ENCODE assay signal across 35 mouse cellular contexts in genomic region chr5:113086990-113087389, GRCm38 (mm10). TPM values are rescaled to one million over a fixed set of nuclear protein-coding genes. Genes with fewer than 3 reads are reported as not detected.
DNase-seq lines count a peak whose midpoint lies in the region; ATAC-seq and TF ChIP-seq lines count a peak whose summit lies in the region.
"Had no signal": no experiment of that assay in that cellular context is flagged by ENCODE, and none has a peak within 500 bp of the region (broad histone marks: within the 10 kb centered on the region; RNA-seq: fewer than 3 reads in every experiment).

No protein-coding gene starts in this region.

- H3K27ac ChIP-seq in forebrain, embryonic 12.5 days: 0 out of 2 replicates have a peak overlapping the region, but pooled peaks have one; percentile 1
- no peak overlapping the region for H3K27ac ChIP-seq in forebrain, embryonic 10.5 days
- peak overlapping the region; percentile 33; the same call in 1 of the 2 replicates for H3K27ac ChIP-seq in layer of hippocampus, adult 2 months
- peak overlapping the region; percentile 50; the same call in 1 of the 2 replicates for H3K27ac ChIP-seq in forebrain, embryonic 15.5 days (replicated peaks)
- H3K27ac ChIP-seq in hindbrain, postnatal 0 days: peak overlapping the region; percentile 38; the same call in 1 of the 2 replicates
- no peak overlapping the region for H3K27ac ChIP-seq in kidney, embryonic 15.5 days
- H3K27ac ChIP-seq: embryonic facial prominence, embryonic 12.5 days; gastrocnemius, adult 2 months; heart, embryonic 10.5 days; intestine, embryonic 15.5 days; liver, embryonic 13.5 days had no signal

- H3K9ac ChIP-seq in forebrain, embryonic 12.5 days: no peak overlapping the region
- no peak overlapping the region for H3K9ac ChIP-seq in forebrain, embryonic 15.5 days (replicated peaks)
- no peak overlapping the region for H3K9ac ChIP-seq in hindbrain, postnatal 0 days (replicated peaks; ENCODE audit: low read length)
- no peak overlapping the region for H3K9ac ChIP-seq in kidney, embryonic 15.5 days
- H3K9ac ChIP-seq: embryonic facial prominence, embryonic 12.5 days; intestine, embryonic 15.5 days; liver, embryonic 13.5 days had no signal

- DNase-seq in forebrain, embryonic 10.5 days (ENCODE audit: extremely low spot score, low spot score): no peak
- DNase-seq in layer of hippocampus, adult 2 months (ENCODE audit: low spot score in 2 of 2): no peak
- DNase-seq in layer of hippocampus, adult 9-10 months (ENCODE audit: low spot score): no peak
- DNase-seq in hindbrain, postnatal 0 days (ENCODE audit: low spot score): no peak
- no peak for DNase-seq in kidney, adult 18-20 months
- DNase-seq: adrenal gland, adult 2 months; B cell, adult 2 months; gastrocnemius, adult 2 months; heart, postnatal 4 days; kidney, adult 9 months; liver, embryonic 13.5 days; lung, adult 2 months; retina, postnatal 1 day; right cerebral cortex, postnatal 25 days; spleen, adult 18-20 months had no signal

- no peak for TF ChIP-seq CTCF in layer of hippocampus, adult 2 months (conservative IDR thresholded peaks at IDR 0.05)
- TF ChIP-seq CTCF in hindbrain, postnatal 0 days (IDR thresholded peaks at IDR 0.05; ENCODE audit: low read depth): no peak

- H3K4me3 ChIP-seq in forebrain, embryonic 12.5 days (replicated peaks): no peak overlapping the region
- H3K4me3 ChIP-seq in forebrain, embryonic 10.5 days: no peak overlapping the region
- H3K4me3 ChIP-seq in layer of hippocampus, adult 2 months: no peak overlapping the region
- H3K4me3 ChIP-seq in forebrain, embryonic 15.5 days: no peak overlapping the region
- H3K4me3 ChIP-seq in hindbrain, postnatal 0 days (ENCODE audit: low read length): no peak overlapping the region
- H3K4me3 ChIP-seq in kidney, embryonic 15.5 days (replicated peaks): no peak overlapping the region
- H3K4me3 ChIP-seq: embryonic facial prominence, embryonic 12.5 days; gastrocnemius, adult 2 months; heart, embryonic 10.5 days; intestine, embryonic 15.5 days; liver, embryonic 13.5 days had no signal

- WGBS in forebrain, embryonic 12.5 days: 73% methylated on average over 4 of the region's 4 CpGs
- WGBS in forebrain, embryonic 10.5 days: 67% methylated on average over 4 of the region's 4 CpGs
- 57% methylated on average over 4 of the region's 4 CpGs for WGBS in forebrain, embryonic 15.5 days
- 55% methylated on average over 4 of the region's 4 CpGs for WGBS in hindbrain, postnatal 0 days
- WGBS in kidney, embryonic 15.5 days: 52% methylated on average over 4 of the region's 4 CpGs

- H3K27me3 ChIP-seq in forebrain, embryonic 12.5 days: no peaks in the 10 kb centered on the region
- no peaks in the 10 kb centered on the region for H3K27me3 ChIP-seq in forebrain, embryonic 10.5 days (ENCODE audit: poor library complexity, severe bottlenecking)
- no peaks in the 10 kb centered on the region for H3K27me3 ChIP-seq in forebrain, embryonic 15.5 days
- H3K27me3 ChIP-seq in hindbrain, postnatal 0 days (ENCODE audit: insufficient read depth, low read length): no peaks in the 10 kb centered on the region
- H3K27me3 ChIP-seq in kidney, embryonic 15.5 days: no peaks in the 10 kb centered on the region
- H3K27me3 ChIP-seq: embryonic facial prominence, embryonic 12.5 days; intestine, embryonic 15.5 days; liver, embryonic 13.5 days; Patski had no signal

- H3K4me2 ChIP-seq in forebrain, embryonic 12.5 days: no peak overlapping the region
- no peak overlapping the region for H3K4me2 ChIP-seq in forebrain, embryonic 15.5 days (replicated peaks)
- H3K4me2 ChIP-seq in hindbrain, postnatal 0 days (ENCODE audit: low read depth, low read length): no peak overlapping the region
- no peak overlapping the region for H3K4me2 ChIP-seq in kidney, embryonic 15.5 days
- H3K4me2 ChIP-seq: embryonic facial prominence, embryonic 12.5 days; intestine, embryonic 15.5 days; liver, embryonic 13.5 days had no signal

- peaks cover 6% of the 10 kb centered on the region for H3K36me3 ChIP-seq in forebrain, embryonic 12.5 days (replicated peaks)
- H3K36me3 ChIP-seq in forebrain, embryonic 10.5 days (replicated peaks): peaks cover 24% of the 10 kb centered on the region
- no peaks in the 10 kb centered on the region; the same call in 1 of the 2 replicates for H3K36me3 ChIP-seq in forebrain, embryonic 15.5 days
- 0 out of 2 replicates have a peak, but pooled peaks cover 7% of the 10 kb centered on the region for H3K36me3 ChIP-seq in hindbrain, postnatal 0 days (ENCODE audit: insufficient read depth, low read length)
- H3K36me3 ChIP-seq in kidney, embryonic 15.5 days: peaks cover 28% of the 10 kb centered on the region
- H3K36me3 ChIP-seq: embryonic facial prominence, embryonic 12.5 days; G1E; intestine, embryonic 15.5 days; liver, embryonic 13.5 days had no signal

- no peaks in the 10 kb centered on the region for H3K9me3 ChIP-seq in forebrain, embryonic 12.5 days
- H3K9me3 ChIP-seq in forebrain, embryonic 10.5 days: no peaks in the 10 kb centered on the region
- H3K9me3 ChIP-seq in forebrain, embryonic 15.5 days: no peaks in the 10 kb centered on the region
- no peaks in the 10 kb centered on the region for H3K9me3 ChIP-seq in hindbrain, postnatal 0 days (ENCODE audit: low read length)
- no peaks in the 10 kb centered on the region for H3K9me3 ChIP-seq in kidney, embryonic 15.5 days (replicated peaks)
- H3K9me3 ChIP-seq: embryonic facial prominence, embryonic 12.5 days; heart, embryonic 10.5 days; intestine, embryonic 15.5 days; liver, embryonic 13.5 days had no signal

- ATAC-seq in forebrain, embryonic 12.5 days (ENCODE audit: low FRiP score): no peak
- ATAC-seq in forebrain, embryonic 15.5 days (replicated peaks): no peak
- no peak for ATAC-seq in hindbrain, postnatal 0 days
- no peak for ATAC-seq in kidney, embryonic 15.5 days (replicated peaks; ENCODE audit: low FRiP score)
- ATAC-seq: intestine, embryonic 15.5 days; Patski had no signal

- H3K4me1 ChIP-seq in forebrain, embryonic 12.5 days: no peaks in the 10 kb centered on the region
- H3K4me1 ChIP-seq in forebrain, embryonic 10.5 days: no peaks in the 10 kb centered on the region; the same call in 1 of the 2 replicates
- H3K4me1 ChIP-seq in forebrain, embryonic 15.5 days: peaks cover 14% of the 10 kb centered on the region
- 0 out of 2 replicates have a peak, but pooled peaks cover 3% of the 10 kb centered on the region for H3K4me1 ChIP-seq in hindbrain, postnatal 0 days (ENCODE audit: insufficient read depth, low read length)
- peaks cover 43% of the 10 kb centered on the region for H3K4me1 ChIP-seq in kidney, embryonic 15.5 days
- H3K4me1 ChIP-seq: embryonic facial prominence, embryonic 12.5 days; liver, embryonic 13.5 days had no signal

RNA-seq across cellular contexts. Expression of gene Crybb3, which starts 5.6 kb away (rescaled TPM):
- polyA plus RNA-seq in forebrain, embryonic 12.5 days (2016; fragmentation: Nextera tagmentation; extraction: Ambion mirVana): 0.95 and 1.1 TPM in 2 replicates
- polyA plus RNA-seq in forebrain, embryonic 10.5 days (2016; fragmentation: Nextera tagmentation; extraction: Ambion mirVana): 1.0 TPM in 2 replicates
- 1 to 10 TPM; 3.8 to 4.2 TPM for total RNA-seq in layer of hippocampus, adult 2 months (2021)
- polyA plus RNA-seq in forebrain, embryonic 15.5 days (2015; fragmentation: Nextera tagmentation; extraction: Ambion mirVana): 0.73 and 0.80 TPM in 2 replicates
- total RNA-seq in hindbrain, postnatal 0 days (2014; rRNA removed): 1.6 and 5.3 TPM in 2 replicates
- 2.3 and 2.6 TPM in 2 replicates for polyA plus RNA-seq in hindbrain, postnatal 0 days (2015; fragmentation: Nextera tagmentation; extraction: Ambion mirVana)
- 1.1 and 1.2 TPM in 2 replicates for polyA plus RNA-seq in kidney, embryonic 15.5 days (2015; fragmentation: Nextera tagmentation; extraction: Ambion mirVana)
- total RNA-seq: CH12.LX; G1E; granulocyte monocyte progenitor cell, adult 5-6 weeks; megakaryocyte, adult 5-6 weeks; monocyte, adult 5-6 weeks had no signal
- polyA plus RNA-seq: G1E; liver, embryonic 13.5 days; neural tube, embryonic 11.5 days had no signal

RNA-seq across cellular contexts. Expression of gene Crybb2, which starts 17.1 kb away (rescaled TPM):
- not detected in 2 replicates for polyA plus RNA-seq in forebrain, embryonic 12.5 days (2016; fragmentation: Nextera tagmentation; extraction: Ambion mirVana)
- not detected in 2 replicates for polyA plus RNA-seq in forebrain, embryonic 10.5 days (2016; fragmentation: Nextera tagmentation; extraction: Ambion mirVana)
- total RNA-seq in layer of hippocampus, adult 2 months (2021): not detected
- not detected in 2 replicates for polyA plus RNA-seq in forebrain, embryonic 15.5 days (2015; fragmentation: Nextera tagmentation; extraction: Ambion mirVana)
- total RNA-seq in hindbrain, postnatal 0 days (2014; rRNA removed): not detected in 2 replicates
- polyA plus RNA-seq in hindbrain, postnatal 0 days (2015; fragmentation: Nextera tagmentation; extraction: Ambion mirVana): not detected in 2 replicates
- polyA plus RNA-seq in kidney, embryonic 15.5 days (2015; fragmentation: Nextera tagmentation; extraction: Ambion mirVana): not detected in 2 replicates
- total RNA-seq: adrenal gland, adult 2 months; adrenal gland, postnatal 4 days; CH12.LX; G1E; gastrocnemius, adult 2 months; granulocyte monocyte progenitor cell, adult 5-6 weeks; heart, postnatal 4 days; layer of hippocampus, adult 8-10 months; left cerebral cortex, postnatal 25 days; megakaryocyte, adult 5-6 weeks; monocyte, adult 5-6 weeks had no signal
- polyA plus RNA-seq: adrenal gland, adult 2 months; embryonic facial prominence, embryonic 12.5 days; frontal cortex, adult 2 months; G1E; heart, embryonic 10.5 days; heart, embryonic 16.5 days; intestine, embryonic 15.5 days; limb, embryonic 14.5 days; liver, embryonic 13.5 days; lung, adult 2 months; neural tube, embryonic 11.5 days; Patski; testis, adult 2 months had no signal

Comparison
In these comparisons a context has a peak if more than half of its experiments do, and no peak if none do; other contexts are left out.
1. H3K27ac ChIP-seq: peak in forebrain, embryonic 12.5 days (single experiment), layer of hippocampus, adult 2 months (single experiment), forebrain, embryonic 15.5 days (single experiment) and hindbrain, postnatal 0 days (single experiment); none in forebrain, embryonic 10.5 days (single experiment) and kidney, embryonic 15.5 days (single experiment).